Comparison of ENCODE assay signal across 8 mouse cellular contexts in the genomic region with DNA sequence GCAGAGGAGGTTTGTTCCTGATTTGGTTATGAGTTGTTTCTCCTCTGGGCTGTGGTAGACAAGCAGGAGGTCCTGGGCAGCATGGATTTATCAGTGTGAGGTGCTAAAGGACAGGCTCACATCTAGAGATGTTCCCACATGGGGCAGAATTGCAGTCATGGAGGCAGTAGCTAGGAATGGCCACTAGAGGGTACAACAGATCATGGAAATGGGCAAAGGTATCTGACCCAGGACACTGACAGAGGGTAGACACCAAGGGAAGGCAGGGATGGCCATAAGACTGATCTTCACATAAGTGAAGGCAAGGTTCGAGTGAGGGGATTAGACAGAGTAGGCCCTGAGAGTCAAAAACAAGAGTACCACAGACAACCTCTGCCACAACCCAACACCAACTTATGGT. TPM values are rescaled to one million over a fixed set of nuclear protein-coding genes. Genes with fewer than 3 reads are reported as not detected.
DNase-seq lines count a peak whose midpoint lies in the region; ATAC-seq and TF ChIP-seq lines count a peak whose summit lies in the region.

No protein-coding gene starts in this region.

- 43% methylated on average over 1 of the region's 1 CpGs for WGBS in lung, postnatal 0 days

- DNase-seq in heart, adult 11 months, result peak; percentile 91
- no peak for DNase-seq in heart, postnatal 25 days (ENCODE audit: low spot score)
- DNase-seq in WW6 (ENCODE audit: low read depth, low spot score), result peak; percentile 33
- peak; percentile 71 to 79 for DNase-seq in cerebellum, postnatal 25 days
- peak; percentile 64 to 76 for DNase-seq in heart, postnatal 10 days
- DNase-seq in kidney, postnatal 36 days, result peak; percentile 51 to 70
- DNase-seq in lung, postnatal 0 days (ENCODE audit: low spot score), result peak; percentile 62
- DNase-seq in spleen, postnatal 36 days (ENCODE audit: low spot score in 2 of 2), result peak; percentile 16 to 41

- no peaks in the 10 kb centered on the region for H3K27me3 ChIP-seq in lung, postnatal 0 days (replicated peaks; ENCODE audit: insufficient read depth, low read length)

- peak; percentile 94 for TF ChIP-seq CTCF in lung, postnatal 0 days (IDR thresholded peaks at IDR 0.05)

- intact Hi-C loops in heart, postnatal 25 days (cut with DNase I), result loop anchor here (2.0 to 5.0 kb wide), 3 partner anchors 150 to 300 kb away; no protein-coding TSS in a partner anchor
- intact Hi-C loops in heart, postnatal 10 days (cut with DNase I), result loop anchor here (2.0 to 5.0 kb wide), 3 partner anchors 140 to 300 kb away; no protein-coding TSS in a partner anchor

- no peak overlapping the region for H3K4me3 ChIP-seq in lung, postnatal 0 days (ENCODE audit: low read depth, low read length)

- no peak overlapping the region for H3K9ac ChIP-seq in lung, postnatal 0 days (replicated peaks; ENCODE audit: low read depth)

- no peak overlapping the region for H3K4me2 ChIP-seq in lung, postnatal 0 days (replicated peaks; ENCODE audit: low read depth, low read length)

- TF ChIP-seq EP300 in lung, postnatal 0 days (IDR thresholded peaks at IDR 0.05), result no peak

- no peaks in the 10 kb centered on the region for H3K36me3 ChIP-seq in lung, postnatal 0 days (ENCODE audit: insufficient read depth, low read length)

- H3K27ac ChIP-seq in lung, postnatal 0 days (ENCODE audit: low read length), result no peak overlapping the region

- no peak for ATAC-seq in lung, postnatal 0 days

- no peaks in the 10 kb centered on the region for H3K4me1 ChIP-seq in lung, postnatal 0 days (ENCODE audit: insufficient read depth, low read depth, low read length)

- H3K9me3 ChIP-seq in lung, postnatal 0 days (ENCODE audit: low read length), result no peaks in the 10 kb centered on the region

RNA-seq across cellular contexts. Expression of a gene that starts 7.1 kb away (rescaled TPM):
- 1,000 to 10,000 TPM; 1,102 to 1,112 TPM for total RNA-seq in heart, postnatal 25 days (2021)
- 100 to 1,000 TPM; 857 to 862 TPM for total RNA-seq in heart, postnatal 10 days (2021)
- 268 and 291 TPM in 2 replicates for polyA plus RNA-seq in lung, postnatal 0 days (2015; fragmentation: Nextera tagmentation; extraction: Ambion mirVana)

RNA-seq across cellular contexts. Expression of a gene that starts 21.5 kb away (rescaled TPM):
- 1 to 10 TPM; 1.2 to 1.6 TPM for total RNA-seq in heart, postnatal 25 days (2021)
- total RNA-seq in heart, postnatal 10 days (2021), result 1 to 10 TPM in 1 of 2 experiments, under 1 TPM in 1; 0.77 to 1.3 TPM
- polyA plus RNA-seq in lung, postnatal 0 days (2015; fragmentation: Nextera tagmentation; extraction: Ambion mirVana), result 0.54 and 0.55 TPM in 2 replicates

RNA-seq across cellular contexts. Expression of a gene that starts 33.8 kb away (rescaled TPM):
- 10 to 100 TPM; 28.8 to 33.9 TPM for total RNA-seq in heart, postnatal 25 days (2021)
- 10 to 100 TPM; 46.2 to 54.8 TPM for total RNA-seq in heart, postnatal 10 days (2021)
- polyA plus RNA-seq in lung, postnatal 0 days (2015; fragmentation: Nextera tagmentation; extraction: Ambion mirVana), result 10.3 and 10.7 TPM in 2 replicates

RNA-seq across cellular contexts. Expression of a gene that starts 39.0 kb away (rescaled TPM):
- not detected for total RNA-seq in heart, postnatal 25 days (2021)
- not detected for total RNA-seq in heart, postnatal 10 days (2021)
- polyA plus RNA-seq in lung, postnatal 0 days (2015; fragmentation: Nextera tagmentation; extraction: Ambion mirVana), result 0.06 TPM in 1 of 2 replicates, not detected in the other

RNA-seq across cellular contexts. Expression of a gene that starts 59.5 kb away (rescaled TPM):
- total RNA-seq in heart, postnatal 25 days (2021), result under 1 TPM; 0.50 to 0.78 TPM
- total RNA-seq in heart, postnatal 10 days (2021), result under 1 TPM; 0.45 to 0.55 TPM
- 0.06 and 0.07 TPM in 2 replicates for polyA plus RNA-seq in lung, postnatal 0 days (2015; fragmentation: Nextera tagmentation; extraction: Ambion mirVana)
